Mouse (Mus musculus): ENCODE measurements around the gene Mif.
"Not testable (repeated sequence)": the region's sequence is repeated elsewhere in the genome, so short reads cannot be mapped to it uniquely, and the experiment has no call there.

Mif gene

DNA sequence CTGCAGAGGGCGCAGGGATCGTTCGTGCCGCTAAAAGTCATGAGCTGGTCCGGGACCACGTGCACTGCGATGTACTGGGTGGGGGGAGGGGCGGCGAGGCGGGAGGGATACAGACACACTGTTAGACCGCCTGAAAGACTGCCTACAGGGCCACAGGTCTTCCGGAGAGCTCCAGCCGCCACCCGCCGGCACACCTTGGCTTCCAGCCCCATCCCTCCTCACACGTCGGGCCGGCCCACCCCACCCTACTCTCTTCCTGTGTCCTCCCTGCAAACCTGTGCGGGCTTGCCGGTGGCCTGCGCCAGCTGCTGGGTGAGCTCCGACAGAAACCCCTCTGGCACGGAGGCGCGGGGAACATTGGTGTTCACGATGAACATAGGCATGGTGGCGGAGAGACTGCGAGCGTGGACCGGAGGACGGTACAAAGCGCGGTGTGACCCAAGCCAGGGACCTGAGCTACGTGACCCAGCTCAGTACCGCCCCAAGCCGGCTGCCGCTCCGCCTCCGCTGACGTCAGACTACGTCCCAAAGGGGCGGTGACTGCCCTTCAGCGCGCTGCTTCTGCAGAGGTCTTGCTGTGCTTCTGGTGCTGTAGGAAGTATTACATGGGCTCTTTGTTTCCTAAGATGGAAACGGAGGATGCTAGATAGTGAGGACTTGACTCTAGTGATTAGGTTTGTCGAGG is at the start of gene Mif:
Gene Mif, minus strand, starts transcription at position 455 of the 685 bp plus-strand sequence.
- in situ Hi-C loops (cut with MboI; ENCODE audit: low sequenced_read_pairs): not testable (repeated sequence)

- in situ Hi-C loops (cut with MboI; ENCODE audit: low sequenced_read_pairs): no loop called here
Observed at GRCm38 (mm10) chr10:75906882-75907281, 46.8 kb upstream of the Mif start.

- in situ Hi-C loops (cut with MboI; ENCODE audit: low sequenced_read_pairs): no loop called here
Observed at GRCm38 (mm10) chr10:75904391-75904790, 44.4 kb upstream of the Mif start.

- in situ Hi-C loops (cut with MboI; ENCODE audit: low sequenced_read_pairs): no loop called here
Observed at GRCm38 (mm10) chr10:75898846-75899245, 38.8 kb upstream of the Mif start.

DNA sequence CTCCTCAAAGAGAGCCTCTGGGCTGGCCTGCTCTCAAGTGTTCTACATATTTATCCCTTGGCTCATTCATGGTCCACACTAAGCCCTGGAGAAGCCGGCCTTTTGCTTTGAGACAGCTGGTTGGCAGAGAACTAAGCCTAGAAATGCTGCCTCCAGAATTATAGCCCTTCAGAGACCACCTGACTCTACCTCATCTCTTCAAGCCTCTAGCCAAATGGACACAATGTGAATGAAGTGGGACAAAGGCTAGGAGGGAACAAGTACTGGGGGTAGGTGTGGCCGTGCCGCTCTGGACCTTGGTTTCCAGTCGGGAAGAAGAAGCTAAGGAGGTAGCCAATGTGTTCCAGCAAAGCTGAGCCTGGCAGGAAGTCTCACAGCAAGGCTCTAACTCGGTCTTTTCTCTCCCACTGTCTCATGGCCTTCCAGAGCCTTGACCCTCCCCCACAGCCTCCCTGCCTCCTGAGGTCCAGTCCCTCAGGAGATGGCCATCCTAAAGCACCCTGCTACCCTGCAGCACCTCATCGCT is 38.1 kb upstream of the Mif start:
- in situ Hi-C loops (cut with MboI; ENCODE audit: low sequenced_read_pairs): no loop called here

DNA sequence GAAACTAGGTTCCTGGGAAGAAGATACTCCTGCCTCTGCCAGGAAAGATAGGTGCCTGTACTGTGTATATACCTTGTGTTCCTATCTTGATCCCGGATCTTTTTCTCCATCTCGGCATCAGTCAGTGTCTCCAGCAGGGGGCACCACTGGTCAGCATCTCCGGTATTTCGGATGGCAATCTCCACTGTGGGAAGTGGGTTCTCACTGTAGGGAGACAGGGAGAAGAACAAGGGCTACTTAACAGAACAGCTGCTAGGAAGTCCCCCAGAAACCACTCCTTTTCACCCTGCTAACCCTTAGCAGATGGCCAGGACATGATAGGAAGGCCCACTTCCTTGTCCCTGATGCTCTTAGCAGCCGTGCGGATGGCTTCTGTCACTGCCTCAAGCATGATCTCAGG is 37.3 kb upstream of the Mif start:
- in situ Hi-C loops (cut with MboI; ENCODE audit: low sequenced_read_pairs): no loop called here

DNA sequence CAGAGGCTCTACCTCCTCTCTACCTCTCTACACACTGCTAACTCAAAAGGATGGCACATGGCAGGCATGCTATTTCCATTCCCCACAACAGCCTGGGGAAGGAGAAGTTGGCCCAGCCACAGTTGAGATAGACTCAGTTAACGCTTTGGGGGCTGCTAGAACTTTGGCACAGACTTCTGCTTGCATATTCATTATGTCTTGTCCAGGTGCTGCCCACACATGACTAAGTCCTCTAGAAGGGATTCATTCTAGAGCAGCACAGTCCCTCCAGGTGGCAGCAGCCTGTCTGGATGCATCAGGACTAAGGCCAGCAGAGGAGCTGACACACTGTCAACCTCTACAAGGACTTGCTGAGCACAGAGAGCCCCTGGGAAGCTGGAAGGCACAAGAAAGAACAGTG is 36.2 kb upstream of the Mif start:
- in situ Hi-C loops (cut with MboI; ENCODE audit: low sequenced_read_pairs): no loop called here

GRCm38 (mm10) chr10:75895730-75896129 is 35.7 kb upstream of the Mif start:
- in situ Hi-C loops (cut with MboI; ENCODE audit: low sequenced_read_pairs): no loop called here

- in situ Hi-C loops (cut with MboI; ENCODE audit: low sequenced_read_pairs): no loop called here
Observed at GRCm38 (mm10) chr10:75894601-75895000, 34.6 kb upstream of the Mif start.

DNA sequence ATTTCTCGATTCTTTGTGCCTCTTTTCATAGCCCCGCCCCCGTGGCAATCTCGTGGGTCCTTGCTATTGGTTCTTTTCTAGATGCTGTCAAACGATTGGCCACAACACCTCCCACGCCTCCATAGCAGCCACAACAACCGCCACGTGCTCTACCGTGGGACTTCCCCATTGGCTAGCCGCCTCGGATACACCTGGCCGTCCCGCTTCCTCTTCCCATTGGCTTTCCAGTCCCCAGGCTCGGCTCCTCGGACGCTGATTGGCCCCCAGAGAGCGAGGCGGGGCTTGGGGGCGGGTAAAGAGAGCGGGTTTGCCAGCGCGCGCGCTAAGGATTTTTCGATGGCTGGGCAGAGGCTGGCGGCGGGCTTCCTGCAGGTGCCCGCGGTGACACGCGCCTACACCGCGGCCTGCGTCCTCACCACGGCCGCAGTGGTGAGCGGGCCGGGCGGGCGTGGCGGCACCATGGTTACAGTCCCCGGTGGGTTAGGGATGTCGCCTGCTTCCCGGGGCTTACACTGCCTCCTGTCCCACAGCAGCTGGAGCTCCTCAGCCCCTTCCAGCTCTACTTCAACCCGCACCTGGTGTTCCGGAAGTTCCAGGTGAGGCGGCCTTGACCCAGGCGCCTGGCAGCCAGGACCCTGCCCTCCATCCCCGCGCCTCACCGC is 33.2 kb upstream of the Mif start, which contains the start of gene Derl3:
Gene Derl3, plus strand, starts transcription at position 325 of the 662 bp plus-strand sequence.
- in situ Hi-C loops (cut with MboI; ENCODE audit: low sequenced_read_pairs): no loop called here

GRCm38 (mm10) chr10:75889406-75890153 is 29.5 kb upstream of the Mif start:
- in situ Hi-C loops (cut with MboI; ENCODE audit: low sequenced_read_pairs): no loop called here

GRCm38 (mm10) chr10:75887504-75887903 is 27.5 kb upstream of the Mif start:
- in situ Hi-C loops (cut with MboI; ENCODE audit: low sequenced_read_pairs): not testable (repeated sequence)

- in situ Hi-C loops (cut with MboI; ENCODE audit: low sequenced_read_pairs): loop anchor here (5.0 kb wide), 1 partner anchor 68 kb away; the partner anchor contains the start of gene Gm5134
Observed at GRCm38 (mm10) chr10:75884742-75885141, 24.7 kb upstream of the Mif start.

DNA sequence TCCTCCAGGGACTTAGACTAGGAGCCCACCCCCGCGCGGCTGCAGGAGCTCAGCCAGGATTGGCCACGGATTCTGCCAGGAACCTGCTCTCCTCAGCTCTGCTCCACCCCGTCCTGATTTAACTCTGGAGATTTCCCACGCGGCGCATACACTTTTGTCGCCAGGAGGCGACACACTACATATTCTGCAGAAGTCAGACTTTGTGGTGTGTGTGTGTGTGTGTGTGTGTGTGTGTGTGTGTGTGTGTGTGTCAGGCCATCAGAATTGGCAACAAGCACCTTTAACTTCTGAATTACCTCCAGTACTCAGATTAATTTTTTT is 23.2 kb upstream of the Mif start:
- in situ Hi-C loops (cut with MboI; ENCODE audit: low sequenced_read_pairs): loop anchor here (5.0 kb wide), 1 partner anchor 69 kb away; the partner anchor contains the start of gene Gm5134

GRCm38 (mm10) chr10:75882433-75883231 is 22.6 kb upstream of the Mif start:
- in situ Hi-C loops (cut with MboI; ENCODE audit: low sequenced_read_pairs): loop anchor here (5.0 kb wide), 1 partner anchor 70 kb away; the partner anchor contains the start of gene Gm5134

DNA sequence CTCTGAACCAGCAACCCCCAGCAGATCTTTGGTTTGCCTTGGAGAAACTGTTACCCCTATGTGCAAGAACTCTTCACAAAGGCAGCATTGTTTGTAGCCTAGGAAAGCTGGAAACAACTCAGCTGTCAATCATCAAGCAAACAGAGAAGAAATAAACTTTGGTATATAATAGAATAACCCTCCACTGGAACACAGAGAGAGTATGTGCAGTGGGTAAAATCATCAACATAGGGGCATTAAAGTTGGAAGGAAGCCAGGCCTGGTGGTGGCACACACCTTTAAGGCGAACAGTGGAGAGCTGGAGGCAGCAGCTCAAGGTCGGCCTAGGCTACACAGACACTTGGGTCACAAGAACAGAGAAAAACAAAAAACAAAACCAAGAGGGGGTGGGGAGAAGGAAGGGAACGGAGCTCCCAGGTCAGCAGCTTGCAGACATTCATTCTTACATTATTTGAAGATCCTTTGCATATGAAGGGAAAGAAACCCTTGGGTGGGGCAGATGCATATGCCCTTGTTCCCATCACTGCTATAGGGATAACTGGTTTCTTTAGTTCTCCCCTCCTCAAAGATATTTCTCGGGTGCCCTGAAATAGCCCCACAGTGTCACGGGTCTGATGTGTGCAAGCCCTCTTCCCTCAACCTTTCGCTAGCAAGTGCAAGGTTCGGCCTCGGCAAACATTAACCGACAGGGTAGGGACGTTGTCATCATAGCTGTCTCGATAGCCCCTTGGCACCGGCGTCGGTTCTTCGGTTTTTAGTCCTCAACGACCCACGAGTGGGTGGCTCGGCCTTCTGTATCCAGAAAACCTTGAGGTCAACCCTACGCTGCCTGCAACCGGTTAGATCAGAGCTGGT is 21.8 kb upstream of the Mif start:
- in situ Hi-C loops (cut with MboI; ENCODE audit: low sequenced_read_pairs): loop anchor here (5.0 kb wide), 1 partner anchor 70 kb away; the partner anchor contains the start of gene Gm5134

DNA sequence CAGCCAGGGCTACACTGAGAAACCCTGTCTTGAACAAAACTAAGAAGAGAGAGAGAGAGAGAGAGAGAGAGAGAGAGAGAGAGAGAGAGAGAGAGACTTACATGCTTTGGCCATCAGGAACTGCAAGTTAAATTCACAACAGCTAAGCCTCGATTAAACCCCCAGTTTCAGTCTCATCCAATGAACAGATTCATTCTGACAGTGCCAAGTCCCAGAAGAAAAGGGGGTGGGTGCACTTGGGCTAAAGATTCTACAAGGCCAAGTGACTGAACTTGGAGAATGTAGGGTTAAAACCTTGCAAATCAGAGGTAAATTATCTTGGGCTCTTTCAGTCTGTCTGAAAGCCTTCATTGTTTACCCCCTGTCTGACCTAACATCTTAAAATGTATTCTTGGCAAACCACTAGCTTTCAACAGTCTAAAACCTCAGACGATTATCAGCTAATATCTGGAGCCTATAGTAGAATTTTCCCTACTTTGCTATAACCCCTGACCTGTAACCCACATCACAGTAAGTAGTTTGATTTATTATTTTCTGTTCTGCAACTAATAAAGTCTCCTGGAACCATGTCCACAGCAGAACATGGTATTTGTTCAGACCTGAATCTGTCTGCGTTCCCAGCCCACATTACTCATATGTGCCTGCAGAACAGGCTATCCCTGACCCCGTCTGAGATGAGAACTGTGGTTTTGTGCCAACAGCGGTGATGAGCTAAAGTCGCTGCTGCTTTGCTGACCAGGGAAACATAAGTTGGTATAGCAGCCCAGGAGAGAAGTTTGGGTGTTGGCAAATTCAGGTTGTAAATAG is 20.9 kb upstream of the Mif start:
- in situ Hi-C loops (cut with MboI; ENCODE audit: low sequenced_read_pairs): loop anchor here (5.0 kb wide), 1 partner anchor 71 kb away; the partner anchor contains the start of gene Gm5134

DNA sequence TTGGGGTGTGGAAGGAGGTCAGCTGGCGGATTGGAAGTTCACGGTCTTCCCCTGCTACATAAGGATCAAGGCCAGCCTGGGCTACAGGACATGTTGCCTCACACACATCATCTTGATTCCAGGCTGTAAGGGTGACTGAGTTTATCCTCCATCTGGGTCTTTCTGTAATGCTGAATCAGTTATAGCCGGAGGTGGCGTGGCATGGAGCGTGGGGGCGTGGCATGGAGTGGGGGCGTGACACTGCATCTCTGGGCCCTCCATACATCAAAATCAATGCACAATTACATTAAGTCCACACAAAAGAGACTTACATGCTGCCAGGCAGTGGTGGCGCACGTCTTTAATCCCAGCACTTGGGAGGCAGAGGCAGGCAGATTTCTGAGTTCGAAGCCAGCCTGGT is 20.3 kb upstream of the Mif start:
- in situ Hi-C loops (cut with MboI; ENCODE audit: low sequenced_read_pairs): loop anchor here (5.0 kb wide), 1 partner anchor 72 kb away; the partner anchor contains the start of gene Gm5134

DNA sequence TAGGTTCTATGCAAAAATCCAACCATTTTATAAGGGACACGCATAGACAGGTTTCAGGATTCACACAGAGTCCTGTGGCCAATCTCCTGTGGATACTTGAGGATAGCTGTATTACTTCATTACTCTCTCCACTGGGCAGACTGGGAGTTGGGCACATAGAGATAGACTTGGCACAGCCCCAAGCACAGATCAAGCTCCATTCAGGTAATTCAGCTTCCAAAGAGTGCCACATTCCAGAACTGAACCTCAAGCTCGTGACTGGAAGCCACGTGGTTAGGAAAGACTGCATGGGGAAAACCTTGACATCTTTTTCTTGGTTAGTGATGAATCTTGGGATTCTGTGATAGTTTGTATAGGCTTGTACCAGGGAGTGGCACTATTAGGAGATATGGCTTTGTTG is 18.8 kb upstream of the Mif start:
- in situ Hi-C loops (cut with MboI; ENCODE audit: low sequenced_read_pairs): no loop called here
